Mouse (Mus musculus) cerebellum, postnatal 10 days (tissue): ENCODE data around the gene Ntrk2.

Experiments
- DNase-seq, 2 experiments: peaks; one replicate each; pipeline ENCODE4 v3.0.0; 2021; ENCODE audit warnings: mixed read lengths in 2 of 2

Gene Ntrk2

GRCm38 (mm10) chr13:58843826-58844225, 37.5 kb downstream of the Ntrk2 start:
- peak; percentile 84 to 89 for DNase-seq

- DNase-seq: peak in 1 of 2 experiments; percentile 56
These were observed 42.2 kb downstream of the Ntrk2 start for GRCm38 (mm10) chr13:58848578-58848977.

- DNase-seq: peak; percentile 64 to 68
These were observed 47.3 kb downstream of the Ntrk2 start for GRCm38 (mm10) chr13:58853685-58854084.

- DNase-seq: no peak
These were observed 59.9 kb downstream of the Ntrk2 start for GRCm38 (mm10) chr13:58866239-58866638.

GRCm38 (mm10) chr13:58866776-58867435, 60.5 kb downstream of the Ntrk2 start:
- DNase-seq: peak; percentile 79 to 80

GRCm38 (mm10) chr13:58882468-58882867, 76.1 kb downstream of the Ntrk2 start:
- no peak for DNase-seq

- DNase-seq: no peak
These were observed 76.5 kb downstream of the Ntrk2 start for GRCm38 (mm10) chr13:58882916-58883315.

- DNase-seq: no peak
These were observed 79.7 kb downstream of the Ntrk2 start for GRCm38 (mm10) chr13:58886108-58886507.

- DNase-seq: no peak
These were observed 90.0 kb downstream of the Ntrk2 start for GRCm38 (mm10) chr13:58896254-58896910.

GRCm38 (mm10) chr13:58899337-58899736, 93.0 kb downstream of the Ntrk2 start:
- DNase-seq: no peak

- DNase-seq: peak; percentile 40 to 51
These were observed 95.9 kb downstream of the Ntrk2 start for GRCm38 (mm10) chr13:58902313-58902712.

- no peak for DNase-seq
These were observed 98.7 kb downstream of the Ntrk2 start for GRCm38 (mm10) chr13:58904742-58905735.

GRCm38 (mm10) chr13:58911936-58912335, 105.6 kb downstream of the Ntrk2 start:
- DNase-seq: no peak

GRCm38 (mm10) chr13:58912559-58912958, 106.2 kb downstream of the Ntrk2 start:
- no peak for DNase-seq

GRCm38 (mm10) chr13:58914061-58914814, 107.9 kb downstream of the Ntrk2 start:
- DNase-seq: no peak

GRCm38 (mm10) chr13:58916348-58916747, 110.0 kb downstream of the Ntrk2 start:
- no peak for DNase-seq

- DNase-seq: no peak
These were observed 113.9 kb downstream of the Ntrk2 start for GRCm38 (mm10) chr13:58920241-58920640.

GRCm38 (mm10) chr13:58921255-58921654, 114.9 kb downstream of the Ntrk2 start:
- no peak for DNase-seq

- DNase-seq: peak in 1 of 2 experiments; percentile 38
These were observed 115.3 kb downstream of the Ntrk2 start for GRCm38 (mm10) chr13:58921705-58922104.

GRCm38 (mm10) chr13:58922174-58922573, 115.8 kb downstream of the Ntrk2 start:
- peak in 1 of 2 experiments; percentile 39 for DNase-seq

GRCm38 (mm10) chr13:58923496-58923895, 117.1 kb downstream of the Ntrk2 start:
- DNase-seq: no peak

- DNase-seq: no peak
These were observed 118.1 kb downstream of the Ntrk2 start for GRCm38 (mm10) chr13:58924486-58924885.
